Mouse (Mus musculus): ENCODE measurements around the gene Cnot10.

GRCm38 (mm10) chr9:114561671-114561971 is 78.4 kb downstream of the Cnot10 start:
- no peak for TF ChIP-seq POLR2A (IDR thresholded peaks at IDR 0.05; ENCODE audit: extremely low read depth, insufficient read depth, low read length)
- TF ChIP-seq CTCF (IDR thresholded peaks at IDR 0.05; ENCODE audit: low read depth, low read length) = no peak
